Mouse (Mus musculus) MEL (cell line): ENCODE results near the gene Hmgcll1. TPM values are rescaled to one million over a fixed set of nuclear protein-coding genes. Genes with fewer than 3 reads are reported as not detected.

Experiments
- DNase-seq: peaks from one replicate; pipeline ENCODE4 v3.0.0; 2011; ENCODE audit warnings: low read depth, low spot score
- H3K27ac ChIP-seq: 2 replicates; pipeline ENCODE4 v1.5.1; 2012; ENCODE audit warnings: low read depth, mild to moderate bottlenecking, control low read depth, low read length, moderate library complexity; ENCODE audit not compliant: control insufficient read depth
- H3K27me3 ChIP-seq, 2 experiments: fragments of 150-350 bp in 1 of 2; sonication (generic) in 1 of 2; 2 replicates each; pipeline ENCODE4 v1.6.1; 2012; ENCODE audit warnings: low read length in 2 of 2, mild to moderate bottlenecking in 2 of 2, improper control_type of control experiment in 1 of 2, moderate library complexity in 1 of 2; ENCODE audit not compliant: insufficient read depth in 2 of 2, control insufficient read depth in 1 of 2
- H3K36me3 ChIP-seq, 2 experiments: 2 replicates each; pipeline ENCODE4 v1.6.1; 2012 to 2014; ENCODE audit warnings: low read length in 2 of 2, improper control_type of control experiment in 1 of 2, inconsistent platforms in 1 of 2, mild to moderate bottlenecking in 1 of 2; ENCODE audit not compliant: insufficient read depth in 2 of 2, control insufficient read depth in 1 of 2
- H3K4me1 ChIP-seq, 2 experiments: fragments of 150-350 bp in 1 of 2; sonication (generic) in 1 of 2; 2 replicates each; pipeline ENCODE4 v1.6.1; 2012; ENCODE audit warnings: low read length in 2 of 2, improper control_type of control experiment in 1 of 2, mild to moderate bottlenecking in 1 of 2; ENCODE audit not compliant: insufficient read depth in 2 of 2, control insufficient read depth in 1 of 2
- H3K4me3 ChIP-seq, 2 experiments: fragments of 150-350 bp in 1 of 2; sonication (generic) in 1 of 2; 2 replicates each; pipeline ENCODE4 v1.5.1; 2012; ENCODE audit warnings: low read depth in 2 of 2, low read length in 2 of 2, mild to moderate bottlenecking in 2 of 2, moderate library complexity in 2 of 2, control low read depth in 1 of 2, improper control_type of control experiment in 1 of 2; ENCODE audit not compliant: control insufficient read depth in 1 of 2, insufficient read depth in 1 of 2
- H3K79me2 ChIP-seq: 2 replicates; pipeline ENCODE4 v1.6.1; 2012; ENCODE audit warnings: mild to moderate bottlenecking, low read length, moderate library complexity; ENCODE audit not compliant: control insufficient read depth, poor library complexity, insufficient read depth
- H3K9ac ChIP-seq: 2 replicates; pipeline ENCODE4 v1.6.1; 2012; ENCODE audit warnings: low read depth, mild to moderate bottlenecking, control low read depth, low read length, moderate library complexity; ENCODE audit not compliant: control insufficient read depth, poor library complexity, severe bottlenecking
- H3K9me3 ChIP-seq: fragments of 150-350 bp; sonication (generic); replicated peaks from 2 replicates; pipeline ENCODE4 v1.6.1; 2012; ENCODE audit warnings: mild to moderate bottlenecking, low read length, improper control_type of control experiment, moderate library complexity; ENCODE audit not compliant: insufficient read depth
- BHLHE40 ChIP-seq: IDR thresholded peaks from 2 replicates; pipeline ENCODE4 v1.6.1; 2012; ENCODE audit warnings: low read depth, mild to moderate bottlenecking, inconsistent platforms, low read length, improper control_type of control experiment, borderline replicate concordance
- CHD1 ChIP-seq: IDR thresholded peaks from 2 replicates; pipeline ENCODE4 v1.6.1; 2012; ENCODE audit warnings: low read depth, mild to moderate bottlenecking, inconsistent platforms, low read length, improper control_type of control experiment
- CTCF ChIP-seq, 3 experiments: IDR thresholded peaks in 2 of 3; conservative IDR thresholded peaks in 1 of 3; 2 replicates each; pipeline ENCODE4 v1.5.1; 2011 to 2012; ENCODE audit warnings: low read length in 3 of 3, low read depth in 2 of 3, mild to moderate bottlenecking in 2 of 3, improper control_type of control experiment in 1 of 3, inconsistent platforms in 1 of 3, mixed read lengths in 1 of 3, moderate library complexity in 1 of 3; ENCODE audit not compliant: control insufficient read depth in 1 of 3, insufficient read depth in 1 of 3, poor library complexity in 1 of 3, severe bottlenecking in 1 of 3
- ELF1 ChIP-seq: IDR thresholded peaks from 2 replicates; pipeline ENCODE4 v1.6.1; 2014; ENCODE audit warnings: low read depth, mild to moderate bottlenecking, inconsistent platforms, low read length, improper control_type of control experiment, moderate library complexity
- EP300 ChIP-seq, 2 experiments: IDR thresholded peaks; 2 replicates each; pipeline ENCODE4 v1.6.1; 2011; ENCODE audit warnings: improper control_type of control experiment in 2 of 2, low read length in 2 of 2, low read depth in 1 of 2, mild to moderate bottlenecking in 1 of 2
- GABPA ChIP-seq: IDR thresholded peaks from 2 replicates; pipeline ENCODE4 v1.6.1; 2012; ENCODE audit warnings: low read depth, mild to moderate bottlenecking, inconsistent platforms, low read length, improper control_type of control experiment, moderate library complexity
- HCFC1 ChIP-seq: IDR thresholded peaks from 2 replicates; pipeline ENCODE4 v1.6.1; 2012; ENCODE audit warnings: low read depth, mild to moderate bottlenecking, inconsistent platforms, low read length, improper control_type of control experiment, moderate library complexity
- JUND ChIP-seq: IDR thresholded peaks from 2 replicates; pipeline ENCODE4 v1.6.1; 2011; ENCODE audit warnings: low read depth, mild to moderate bottlenecking, improper control_type of control experiment, low read length
- KAT2A ChIP-seq: conservative IDR thresholded peaks from 2 replicates; pipeline ENCODE4 v1.6.1; 2012; ENCODE audit warnings: low read depth, low read length, improper control_type of control experiment, inconsistent platforms
- MAX ChIP-seq: IDR thresholded peaks from 2 replicates; pipeline ENCODE4 v1.6.1; 2011; ENCODE audit warnings: low read length, improper control_type of control experiment
- MEF2A ChIP-seq: IDR thresholded peaks from 2 replicates; pipeline ENCODE4 v1.6.1; 2014; ENCODE audit warnings: low read depth, mild to moderate bottlenecking, inconsistent platforms, low read length, improper control_type of control experiment; ENCODE audit not compliant: poor library complexity, insufficient replicate concordance, severe bottlenecking; ENCODE audit errors: extremely low read depth
- MXI1 ChIP-seq: IDR thresholded peaks from 2 replicates; pipeline ENCODE4 v1.6.1; 2011; ENCODE audit warnings: mild to moderate bottlenecking, low read depth, low read length, improper control_type of control experiment
- NRF1 ChIP-seq: IDR thresholded peaks from 2 replicates; pipeline ENCODE4 v1.6.1; 2014; ENCODE audit warnings: low read depth, mild to moderate bottlenecking, inconsistent platforms, low read length, improper control_type of control experiment, moderate library complexity; ENCODE audit not compliant: poor library complexity, insufficient read depth, severe bottlenecking
- POLR2AphosphoS2 ChIP-seq: IDR thresholded peaks from 2 replicates; pipeline ENCODE4 v1.6.1; 2011; ENCODE audit warnings: low read length, improper control_type of control experiment
- RAD21 ChIP-seq: IDR thresholded peaks from 2 replicates; pipeline ENCODE4 v1.6.1; 2011; ENCODE audit warnings: mild to moderate bottlenecking, low read depth, low read length, improper control_type of control experiment
- SIN3A ChIP-seq: IDR thresholded peaks from 2 replicates; pipeline ENCODE4 v1.6.1; 2012; ENCODE audit warnings: low read length, improper control_type of control experiment, inconsistent platforms
- SMC3 ChIP-seq: IDR thresholded peaks from 2 replicates; pipeline ENCODE4 v1.6.1; 2011; ENCODE audit warnings: low read depth, low read length, improper control_type of control experiment
- TAL1 ChIP-seq: IDR thresholded peaks from 2 replicates; pipeline ENCODE4 v1.6.1; 2012; ENCODE audit warnings: mild to moderate bottlenecking, inconsistent platforms, low read length, moderate library complexity, mixed read lengths
- TCF12 ChIP-seq: IDR thresholded peaks from 2 replicates; pipeline ENCODE4 v1.6.1; 2014; ENCODE audit warnings: low read depth, mild to moderate bottlenecking, inconsistent platforms, low read length, improper control_type of control experiment, moderate library complexity
- USF1 ChIP-seq: IDR thresholded peaks from 2 replicates; pipeline ENCODE4 v1.6.1; 2014; ENCODE audit warnings: low read depth, mild to moderate bottlenecking, inconsistent platforms, low read length, improper control_type of control experiment, moderate library complexity
- USF2 ChIP-seq, 2 experiments: IDR thresholded peaks; 2 replicates each; pipeline ENCODE4 v1.6.1; 2011 to 2012; ENCODE audit warnings: improper control_type of control experiment in 2 of 2, low read length in 2 of 2, borderline replicate concordance in 1 of 2, inconsistent platforms in 1 of 2, low read depth in 1 of 2, mild to moderate bottlenecking in 1 of 2; ENCODE audit not compliant: insufficient read depth in 1 of 2
- ZC3H11A ChIP-seq: IDR thresholded peaks from 2 replicates; pipeline ENCODE4 v1.6.1; 2012; ENCODE audit warnings: low read depth, mild to moderate bottlenecking, inconsistent platforms, low read length, improper control_type of control experiment
- ZKSCAN1 ChIP-seq: IDR thresholded peaks from 2 replicates; pipeline ENCODE4 v1.6.1; 2012; ENCODE audit warnings: low read depth, mild to moderate bottlenecking, inconsistent platforms, low read length, improper control_type of control experiment, moderate library complexity
- ZMIZ1 ChIP-seq: IDR thresholded peaks from 2 replicates; pipeline ENCODE4 v1.6.1; 2012; ENCODE audit warnings: low read depth, mild to moderate bottlenecking, inconsistent platforms, low read length, improper control_type of control experiment, moderate library complexity
- ZNF384 ChIP-seq: IDR thresholded peaks from 2 replicates; pipeline ENCODE4 v1.6.1; 2012; ENCODE audit warnings: low read depth, mild to moderate bottlenecking, inconsistent platforms, low read length, improper control_type of control experiment
- polyA plus RNA-seq, 2 experiments: library from polyadenylated mRNA; stranded (reverse) in 1 of 2; unstranded in 1 of 2; fragments of >175 nt in 1 of 2; fragments of >200 nt in 1 of 2; gene quantifications; 2 replicates each; pipeline versions ENCODE4 v1.2.1 to v1.2.4; 2012; ENCODE audit warnings: low replicate concordance in 2 of 2, low read depth in 1 of 2; ENCODE audit not compliant: insufficient read length in 2 of 2, insufficient read depth in 1 of 2, missing spikeins in 1 of 2
- total RNA-seq: library from RNA; depleted of rRNA; stranded (reverse); fragments of 300-350 nt; gene quantifications from 2 replicates; pipeline ENCODE4 v1.2.3, GENCODE M21; 2012

Hmgcll1 gene
- total and polyA plus RNA-seq, 3 experiments: not detected

- Histone ChIP-seq H3K27ac (no peak overlapping the region), H3K79me2 (no peaks in the 10 kb centered on the region; the same call in 1 of the 2 replicates), H3K4me1 (no peaks in the 10 kb centered on the region), H3K4me3 (no peak overlapping the region), H3K9me3 (no peaks in the 10 kb centered on the region), H3K27me3 (no peaks in the 10 kb centered on the region; a peak in 1 of 4 replicates), H3K9ac (no peak overlapping the region), H3K36me3 (no peaks in the 10 kb centered on the region)
- no peak for TF ChIP-seq USF2 (IDR thresholded peaks at IDR 0.05; ENCODE audit: borderline replicate concordance in 1 of 2, insufficient read depth in 1 of 2, low read depth in 1 of 2, low read length in 2 of 2)
- TF ChIP-seq ZKSCAN1: no peak
- no peak for TF ChIP-seq ELF1
- TF ChIP-seq POLR2AphosphoS2: no peak
- no peak for TF ChIP-seq GABPA
- no peak for DNase-seq
Observed at GRCm38 (mm10) chr9:76064164-76064563, 49.5 kb downstream of the Hmgcll1 start.

DNA sequence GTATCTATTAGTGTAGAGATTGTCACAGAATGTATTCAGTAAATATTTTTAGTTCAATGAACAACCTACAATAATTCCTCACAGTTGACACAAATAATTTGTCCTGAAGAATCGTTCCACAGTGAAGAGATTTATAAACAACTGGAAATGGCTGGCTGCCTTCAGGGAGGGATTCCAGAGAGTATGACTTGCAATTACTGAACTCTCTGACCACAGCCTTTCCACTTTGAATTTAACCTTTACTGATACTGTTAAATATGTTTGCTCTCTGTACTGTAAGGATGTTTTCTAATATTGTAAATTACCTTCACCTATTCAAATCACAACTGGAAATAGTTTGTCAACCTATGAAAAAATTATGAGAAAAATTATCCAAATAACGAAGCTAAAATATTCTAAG lies 76.9 kb downstream of the Hmgcll1 start:
- Histone ChIP-seq H3K27me3 (peaks cover 0 to 4% of the 10 kb centered on the region in 2 experiments; a peak in 2 of 4 replicates), H3K27ac (no peak overlapping the region), H3K4me3 (no peak overlapping the region), H3K4me1 (no peaks in the 10 kb centered on the region), H3K9ac (no peak overlapping the region), H3K36me3 (no peaks in the 10 kb centered on the region), H3K9me3 (no peaks in the 10 kb centered on the region), H3K79me2 (no peaks in the 10 kb centered on the region)
- no peak for DNase-seq
- TF ChIP-seq MXI1 (no peak), CTCF (IDR thresholded peaks at IDR 0.05 in 2 of 3, conservative IDR thresholded peaks at IDR 0.05 in 1 of 3; ENCODE audit: control insufficient read depth in 1 of 3, insufficient read depth in 1 of 3, low read depth in 2 of 3, low read length in 3 of 3, poor library complexity in 1 of 3, severe bottlenecking in 1 of 3) (no peak), ELF1 (no peak), SIN3A (no peak), ZC3H11A (no peak), USF1 (no peak), TAL1 (no peak), KAT2A (no peak), EP300 (IDR thresholded peaks at IDR 0.05; ENCODE audit: low read depth in 1 of 2, low read length in 2 of 2) (no peak), MAX (no peak), ZMIZ1 (no peak), USF2 (IDR thresholded peaks at IDR 0.05; ENCODE audit: borderline replicate concordance in 1 of 2, insufficient read depth in 1 of 2, low read depth in 1 of 2, low read length in 2 of 2) (no peak)

GRCm38 (mm10) chr9:76097221-76097620 lies 82.6 kb downstream of the Hmgcll1 start:
- H3K4me3 ChIP-seq: no peak overlapping the region
- TF ChIP-seq MAX (no peak), TCF12 (no peak), RAD21 (no peak), BHLHE40 (no peak), USF2 (IDR thresholded peaks at IDR 0.05; ENCODE audit: borderline replicate concordance in 1 of 2, insufficient read depth in 1 of 2, low read depth in 1 of 2, low read length in 2 of 2) (no peak), CHD1 (no peak), NRF1 (no peak), SMC3 (no peak), ZMIZ1 (no peak), ZNF384 (no peak), HCFC1 (no peak), MEF2A (no peak), JUND (no peak), ELF1 (no peak), KAT2A (no peak), GABPA (no peak)
- no peak for DNase-seq
- H3K9me3 ChIP-seq: no peaks in the 10 kb centered on the region
- no peaks in the 10 kb centered on the region for H3K36me3 ChIP-seq
- H3K9ac ChIP-seq: no peak overlapping the region
- H3K79me2 ChIP-seq: no peaks in the 10 kb centered on the region
- H3K4me1 ChIP-seq: no peaks in the 10 kb centered on the region
- no peak overlapping the region for H3K27ac ChIP-seq
- peaks cover 0 to 2% of the 10 kb centered on the region in 2 experiments; a peak in 1 of 4 replicates for H3K27me3 ChIP-seq
